Mouse (Mus musculus): ENCODE measurements around the gene Cnn3. TPM values are rescaled to one million over a fixed set of nuclear protein-coding genes. Genes with fewer than 3 reads are reported as not detected.

Cnn3 gene
- polyA plus RNA-seq, 1 experiment from 2014 or later: 1,158 TPM

GRCm38 (mm10) chr3:121396561-121396960 lies 29.7 kb upstream of the Cnn3 start:
- Histone ChIP-seq H3K4me3 (ENCODE audit: low read depth, low read length) (no peak overlapping the region), H3K9me3 (ENCODE audit: control insufficient read depth, low read length) (no peaks in the 10 kb centered on the region), H3K4me1 (ENCODE audit: control insufficient read depth, insufficient read depth, low read length) (no peaks in the 10 kb centered on the region), H3K9ac (ENCODE audit: low read length) (no peak overlapping the region), H3K4me2 (no peak overlapping the region), H3K36me3 (ENCODE audit: control insufficient read depth, insufficient read depth, low read length) (no peaks in the 10 kb centered on the region), H3K27ac (ENCODE audit: low read depth, low read length) (no peak overlapping the region), H3K27me3 (ENCODE audit: control insufficient read depth, insufficient read depth, low read length) (no peaks in the 10 kb centered on the region)
- 80% methylated on average over 7 of the region's 7 CpGs for WGBS
- no peak for ATAC-seq (ENCODE audit: low FRiP score)
- no peak for DNase-seq (ENCODE audit: low spot score, missing footprints)

GRCm38 (mm10) chr3:121397007-121397406 lies 29.3 kb upstream of the Cnn3 start:
- ATAC-seq (ENCODE audit: low FRiP score): no peak
- 78% methylated on average over 6 of the region's 6 CpGs for WGBS
- DNase-seq (ENCODE audit: low spot score, missing footprints): no peak

GRCm38 (mm10) chr3:121401384-121401783 lies 24.9 kb upstream of the Cnn3 start:
- H3K27ac ChIP-seq (ENCODE audit: low read depth, low read length): no peak overlapping the region
- no peak overlapping the region for H3K4me3 ChIP-seq (ENCODE audit: low read depth, low read length)
- WGBS: 84% methylated on average over 4 of the region's 4 CpGs
- no peaks in the 10 kb centered on the region for H3K4me1 ChIP-seq (ENCODE audit: control insufficient read depth, insufficient read depth, low read length)
- no peak for ATAC-seq (ENCODE audit: low FRiP score)
- no peaks in the 10 kb centered on the region for H3K27me3 ChIP-seq (ENCODE audit: control insufficient read depth, insufficient read depth, low read length)
- DNase-seq (ENCODE audit: low spot score, missing footprints): no peak
- H3K4me2 ChIP-seq: no peak overlapping the region
- H3K9me3 ChIP-seq (ENCODE audit: control insufficient read depth, low read length): no peaks in the 10 kb centered on the region
- H3K36me3 ChIP-seq (ENCODE audit: control insufficient read depth, insufficient read depth, low read length): no peaks in the 10 kb centered on the region
- no peak overlapping the region for H3K9ac ChIP-seq (ENCODE audit: low read length)

More at GRCm38 (mm10) chr3:121397007-121397406, 29.3 kb upstream of the Cnn3 start:
- Histone ChIP-seq H3K9ac (ENCODE audit: low read length) (no peak overlapping the region), H3K36me3 (ENCODE audit: control insufficient read depth, insufficient read depth, low read length) (no peaks in the 10 kb centered on the region), H3K4me3 (ENCODE audit: low read depth, low read length) (no peak overlapping the region), H3K4me2 (no peak overlapping the region), H3K27me3 (ENCODE audit: control insufficient read depth, insufficient read depth, low read length) (no peaks in the 10 kb centered on the region), H3K27ac (ENCODE audit: low read depth, low read length) (no peak overlapping the region), H3K4me1 (ENCODE audit: control insufficient read depth, insufficient read depth, low read length) (no peaks in the 10 kb centered on the region), H3K9me3 (ENCODE audit: control insufficient read depth, low read length) (no peaks in the 10 kb centered on the region)

- WGBS: 93% methylated on average over 6 of the region's 6 CpGs
- no peak overlapping the region for H3K4me2 ChIP-seq
- no peak overlapping the region for H3K4me3 ChIP-seq (ENCODE audit: low read depth, low read length)
- H3K27me3 ChIP-seq (ENCODE audit: control insufficient read depth, insufficient read depth, low read length): no peaks in the 10 kb centered on the region
- H3K9me3 ChIP-seq (ENCODE audit: control insufficient read depth, low read length): no peaks in the 10 kb centered on the region
- no peaks in the 10 kb centered on the region for H3K4me1 ChIP-seq (ENCODE audit: control insufficient read depth, insufficient read depth, low read length)
- ATAC-seq (ENCODE audit: low FRiP score): no peak
- DNase-seq (ENCODE audit: low spot score, missing footprints): no peak
- H3K36me3 ChIP-seq (ENCODE audit: control insufficient read depth, insufficient read depth, low read length): no peaks in the 10 kb centered on the region
- no peak overlapping the region for H3K27ac ChIP-seq (ENCODE audit: low read depth, low read length)
- no peak overlapping the region for H3K9ac ChIP-seq (ENCODE audit: low read length)
Observed at GRCm38 (mm10) chr3:121402096-121402495, 24.2 kb upstream of the Cnn3 start.

GRCm38 (mm10) chr3:121403449-121403848 lies 22.8 kb upstream of the Cnn3 start:
- H3K36me3 ChIP-seq (ENCODE audit: control insufficient read depth, insufficient read depth, low read length): no peaks in the 10 kb centered on the region; the same call in 1 of the 2 replicates
- H3K27ac ChIP-seq (ENCODE audit: low read depth, low read length): no peak overlapping the region
- DNase-seq (ENCODE audit: low spot score, missing footprints) (no peak), ATAC-seq (ENCODE audit: low FRiP score) (no peak)
- no peak overlapping the region for H3K4me3 ChIP-seq (ENCODE audit: low read depth, low read length)
- H3K9me3 ChIP-seq (ENCODE audit: control insufficient read depth, low read length): no peaks in the 10 kb centered on the region
- H3K9ac ChIP-seq (ENCODE audit: low read length): no peak overlapping the region
- 18% methylated on average over 5 of the region's 5 CpGs for WGBS
- no peak overlapping the region for H3K4me2 ChIP-seq
- no peaks in the 10 kb centered on the region for H3K27me3 ChIP-seq (ENCODE audit: control insufficient read depth, insufficient read depth, low read length)
- H3K4me1 ChIP-seq (ENCODE audit: control insufficient read depth, insufficient read depth, low read length): no peaks in the 10 kb centered on the region

- Histone ChIP-seq H3K36me3 (ENCODE audit: control insufficient read depth, insufficient read depth, low read length) (no peaks in the 10 kb centered on the region; the same call in 1 of the 2 replicates), H3K9me3 (ENCODE audit: control insufficient read depth, low read length) (no peaks in the 10 kb centered on the region), H3K27me3 (ENCODE audit: control insufficient read depth, insufficient read depth, low read length) (no peaks in the 10 kb centered on the region), H3K27ac (ENCODE audit: low read depth, low read length) (no peak overlapping the region), H3K4me2 (no peak overlapping the region), H3K4me1 (ENCODE audit: control insufficient read depth, insufficient read depth, low read length) (no peaks in the 10 kb centered on the region), H3K9ac (ENCODE audit: low read length) (no peak overlapping the region), H3K4me3 (ENCODE audit: low read depth, low read length) (no peak overlapping the region)
- DNase-seq (ENCODE audit: low spot score, missing footprints) (no peak), ATAC-seq (ENCODE audit: low FRiP score) (no peak)
- WGBS: 84% methylated on average over 5 of the region's 5 CpGs
Observed at GRCm38 (mm10) chr3:121405101-121405500, 21.2 kb upstream of the Cnn3 start.

GRCm38 (mm10) chr3:121407417-121407816 lies 18.9 kb upstream of the Cnn3 start:
- H3K27me3 ChIP-seq (ENCODE audit: control insufficient read depth, insufficient read depth, low read length): no peaks in the 10 kb centered on the region
- no peak overlapping the region for H3K4me2 ChIP-seq
- H3K27ac ChIP-seq (ENCODE audit: low read depth, low read length): no peak overlapping the region
- no peaks in the 10 kb centered on the region for H3K4me1 ChIP-seq (ENCODE audit: control insufficient read depth, insufficient read depth, low read length)
- 83% methylated on average over 9 of the region's 9 CpGs for WGBS
- no peak overlapping the region for H3K4me3 ChIP-seq (ENCODE audit: low read depth, low read length)
- DNase-seq (ENCODE audit: low spot score, missing footprints): no peak
- H3K36me3 ChIP-seq (ENCODE audit: control insufficient read depth, insufficient read depth, low read length): no peaks in the 10 kb centered on the region; the same call in 1 of the 2 replicates
- no peak overlapping the region for H3K9ac ChIP-seq (ENCODE audit: low read length)
- no peaks in the 10 kb centered on the region for H3K9me3 ChIP-seq (ENCODE audit: control insufficient read depth, low read length)
- no peak for ATAC-seq (ENCODE audit: low FRiP score)

- Histone ChIP-seq H3K4me1 (ENCODE audit: control insufficient read depth, insufficient read depth, low read length) (no peaks in the 10 kb centered on the region), H3K4me3 (ENCODE audit: low read depth, low read length) (no peak overlapping the region), H3K36me3 (ENCODE audit: control insufficient read depth, insufficient read depth, low read length) (no peaks in the 10 kb centered on the region; the same call in 1 of the 2 replicates), H3K9ac (ENCODE audit: low read length) (no peak overlapping the region), H3K27ac (ENCODE audit: low read depth, low read length) (no peak overlapping the region), H3K27me3 (ENCODE audit: control insufficient read depth, insufficient read depth, low read length) (no peaks in the 10 kb centered on the region), H3K9me3 (ENCODE audit: control insufficient read depth, low read length) (no peaks in the 10 kb centered on the region), H3K4me2 (no peak overlapping the region)
- no peak for DNase-seq (ENCODE audit: low spot score, missing footprints)
- WGBS: 93% methylated on average over 3 of the region's 3 CpGs
- ATAC-seq (ENCODE audit: low FRiP score): no peak
Observed at GRCm38 (mm10) chr3:121408386-121408785, 17.9 kb upstream of the Cnn3 start.

GRCm38 (mm10) chr3:121411450-121411849 lies 14.8 kb upstream of the Cnn3 start:
- Histone ChIP-seq H3K9me3 (ENCODE audit: control insufficient read depth, low read length) (no peaks in the 10 kb centered on the region), H3K27me3 (ENCODE audit: control insufficient read depth, insufficient read depth, low read length) (no peaks in the 10 kb centered on the region), H3K4me3 (ENCODE audit: low read depth, low read length) (no peak overlapping the region), H3K4me2 (no peak overlapping the region), H3K27ac (ENCODE audit: low read depth, low read length) (no peak overlapping the region), H3K9ac (ENCODE audit: low read length) (no peak overlapping the region), H3K4me1 (ENCODE audit: control insufficient read depth, insufficient read depth, low read length) (no peaks in the 10 kb centered on the region), H3K36me3 (ENCODE audit: control insufficient read depth, insufficient read depth, low read length) (no peaks in the 10 kb centered on the region; the same call in 1 of the 2 replicates)
- no peak for ATAC-seq (ENCODE audit: low FRiP score)
- WGBS: 88% methylated on average over 6 of the region's 6 CpGs
- no peak for DNase-seq (ENCODE audit: low spot score, missing footprints)
